Mouse (Mus musculus) E14TG2a.4 (cell line): ENCODE results near the gene Allc.

Source experiments
- CTCF ChIP-seq: conservative IDR thresholded peaks from 2 replicates; pipeline ENCODE4 v1.5.1; 2014; ENCODE audit warnings: low read length
- NANOG ChIP-seq: IDR thresholded peaks from 2 replicates; pipeline ENCODE4 v1.6.1; 2014; ENCODE audit warnings: borderline replicate concordance, low read length, mixed read lengths
- POU5F1 ChIP-seq: IDR thresholded peaks from 2 replicates; pipeline ENCODE4 v1.6.1; 2014; ENCODE audit warnings: low read length, borderline replicate concordance

DNA sequence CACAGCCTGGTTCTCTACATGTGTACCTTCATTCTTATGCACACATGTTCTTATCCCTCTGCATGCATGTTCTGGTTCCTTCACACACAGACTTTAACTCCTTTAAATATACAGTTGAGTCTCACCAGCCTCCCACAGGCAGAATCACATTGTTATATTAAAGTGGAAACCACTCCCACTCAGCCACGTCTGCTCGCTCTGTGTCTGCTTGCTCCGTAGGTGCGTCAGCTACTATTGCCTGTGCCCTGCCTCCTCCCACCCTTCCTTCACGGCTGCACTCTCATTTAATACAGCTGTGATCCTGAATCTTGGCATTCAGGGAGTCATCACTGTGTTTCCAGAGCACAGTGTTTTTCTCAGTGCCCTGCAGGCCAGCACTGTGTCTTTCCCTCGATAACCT lies 30.1 kb upstream of the Allc start:
- TF ChIP-seq CTCF, result no peak
- TF ChIP-seq POU5F1, result no peak
- TF ChIP-seq NANOG, result no peak
